In the genomic region with DNA sequence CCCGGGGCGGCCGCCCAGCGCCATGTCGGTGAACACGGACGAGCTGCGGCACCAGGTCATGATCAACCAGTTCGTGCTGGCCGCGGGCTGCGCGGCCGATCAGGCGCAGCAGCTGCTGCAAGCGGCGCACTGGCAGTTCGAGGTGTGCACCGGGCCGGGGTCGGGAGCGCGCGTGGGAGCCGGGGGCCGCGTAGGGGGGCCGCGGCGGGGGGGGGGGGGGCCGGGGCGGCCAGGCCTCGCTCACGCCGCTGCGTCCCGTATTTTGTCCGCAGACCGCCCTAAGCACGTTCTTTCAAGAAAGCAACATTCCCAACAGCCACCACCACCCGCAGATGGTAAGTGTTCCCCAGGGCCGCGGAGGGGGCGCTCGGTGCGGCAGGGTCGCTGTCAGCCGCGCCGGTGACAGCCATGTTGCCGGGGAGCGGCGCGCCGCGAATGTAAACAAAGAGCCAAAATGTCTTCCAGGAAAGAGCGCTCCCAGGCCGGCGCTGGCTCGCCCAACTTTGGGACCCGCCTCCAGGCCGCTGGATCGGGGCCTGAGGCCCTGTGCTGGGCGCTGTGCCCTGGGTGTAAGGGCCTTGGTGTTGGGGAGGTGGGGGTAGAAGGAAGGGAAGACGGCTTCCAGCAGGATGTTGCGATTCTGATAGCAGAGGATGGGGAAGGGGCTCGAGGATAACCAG, we compare ENCODE assay signal across 8 mouse cellular contexts. TPM values are rescaled to one million over a fixed set of nuclear protein-coding genes. Genes with fewer than 3 reads are reported as not detected.
A peak's percentile ranks its signal among the peaks of the same experiment; 100 is the strongest.
DNase-seq lines count a peak whose midpoint lies in the region; ATAC-seq and TF ChIP-seq lines count a peak whose summit lies in the region.

No protein-coding gene starts in this region.

- H3K4me3 ChIP-seq in cerebellum, adult 2 months (replicated peaks; ENCODE audit: insufficient read depth, low read depth, low read length): peak overlapping the region; percentile 73
- H3K4me3 ChIP-seq in forebrain, embryonic 16.5 days (replicated peaks; ENCODE audit: low read length): peak overlapping the region; percentile 58
- peak overlapping the region; percentile 97 for H3K4me3 ChIP-seq in hindbrain, embryonic 11.5 days (ENCODE audit: low read depth, low read length)
- peak overlapping the region; percentile 87 for H3K4me3 ChIP-seq in midbrain, embryonic 11.5 days (ENCODE audit: low read depth, low read length)

- H3K4me2 ChIP-seq in forebrain, embryonic 16.5 days (ENCODE audit: low read length): peak overlapping the region; percentile 95
- H3K4me2 ChIP-seq in hindbrain, embryonic 11.5 days (replicated peaks; ENCODE audit: low read depth, low read length): peak overlapping the region; percentile 86
- H3K4me2 ChIP-seq in midbrain, embryonic 11.5 days: peak overlapping the region; percentile 79

- POLR2A ChIA-PET in Patski (lab: Charles Lee): interaction anchor here (1.0 kb wide), 1 partner anchor 60 kb away, joined by 4 read pairs; no protein-coding TSS in a partner anchor

- H3K27me3 ChIP-seq in Patski: no peaks in the 10 kb centered on the region
- H3K27me3 ChIP-seq in cerebellum, adult 2 months (ENCODE audit: control insufficient read depth, insufficient read depth, low read length): no peaks in the 10 kb centered on the region
- peaks cover 4% of the 10 kb centered on the region; the same call in 1 of the 2 replicates for H3K27me3 ChIP-seq in forebrain, embryonic 16.5 days (replicated peaks; ENCODE audit: control insufficient read depth, insufficient read depth, low read length)
- H3K27me3 ChIP-seq in hindbrain, embryonic 11.5 days (ENCODE audit: control insufficient read depth, insufficient read depth, low read length): no peaks in the 10 kb centered on the region
- no peaks in the 10 kb centered on the region for H3K27me3 ChIP-seq in midbrain, embryonic 11.5 days (ENCODE audit: control insufficient read depth, insufficient read depth, low read length)

- CTCF ChIA-PET in Patski (lab: Charles Lee): no interaction called here

- TF ChIP-seq POLR2A in cerebellum, adult 2 months (IDR thresholded peaks at IDR 0.05; ENCODE audit: borderline replicate concordance, insufficient read depth, low read length): no peak

- ATAC-seq in Patski: peak; percentile 28
- ATAC-seq in forebrain, embryonic 16.5 days: peak; percentile 13
- ATAC-seq in hindbrain, embryonic 11.5 days (ENCODE audit: low FRiP score): peak; percentile 23
- ATAC-seq in midbrain, embryonic 11.5 days (ENCODE audit: low FRiP score): peak; percentile 24
- ATAC-seq in monocyte, adult 5-6 weeks (replicated peaks; ENCODE audit: insufficient number of reproducible peaks, low FRiP score, low TSS enrichment, poor library complexity, severe bottlenecking): no peak

- peaks cover 12% of the 10 kb centered on the region for H3K4me1 ChIP-seq in cerebellum, adult 2 months (ENCODE audit: control insufficient read depth, insufficient read depth, low read length)
- peaks cover 30% of the 10 kb centered on the region for H3K4me1 ChIP-seq in forebrain, embryonic 16.5 days (replicated peaks; ENCODE audit: control insufficient read depth, insufficient read depth, low read length)
- peaks cover 16% of the 10 kb centered on the region for H3K4me1 ChIP-seq in hindbrain, embryonic 11.5 days (replicated peaks; ENCODE audit: control insufficient read depth, insufficient read depth, low read length)
- peaks cover 17% of the 10 kb centered on the region for H3K4me1 ChIP-seq in midbrain, embryonic 11.5 days (ENCODE audit: control insufficient read depth, insufficient read depth, low read length)

- DNase-seq in Patski (ENCODE audit: low read depth, low spot score): no peak
- DNase-seq in cerebellum, adult 2 months: peak; percentile 58 to 67
- peak; percentile 76 for DNase-seq in hindbrain, embryonic 11.5 days (ENCODE audit: low spot score)
- DNase-seq in left cerebral cortex, postnatal 36 days (ENCODE audit: low spot score in 2 of 2): peak; percentile 63 to 68
- DNase-seq in midbrain, embryonic 11.5 days (ENCODE audit: low spot score, missing footprints): peak; percentile 96
- peak; percentile 64 for DNase-seq in spleen, adult 12 weeks (ENCODE audit: low spot score)

- TF ChIP-seq CTCF in Patski (IDR thresholded peaks at IDR 0.05): no peak
- TF ChIP-seq CTCF in cerebellum, adult 2 months (IDR thresholded peaks at IDR 0.05; ENCODE audit: borderline replicate concordance, insufficient read depth, low read depth, low read length): no peak

- WGBS in cerebellum, adult 2 months: under 1% methylated on average over 45 of the region's 67 CpGs
- WGBS in forebrain, embryonic 16.5 days: 0% methylated on average over 43 of the region's 67 CpGs
- WGBS in hindbrain, embryonic 11.5 days: 1% methylated on average over 40 of the region's 67 CpGs
- under 1% methylated on average over 41 of the region's 67 CpGs for WGBS in midbrain, embryonic 11.5 days

- no peaks in the 10 kb centered on the region for H3K9me3 ChIP-seq in forebrain, embryonic 16.5 days (ENCODE audit: control insufficient read depth, low read length)
- H3K9me3 ChIP-seq in hindbrain, embryonic 11.5 days (ENCODE audit: control insufficient read depth, low read length): no peaks in the 10 kb centered on the region
- no peaks in the 10 kb centered on the region for H3K9me3 ChIP-seq in midbrain, embryonic 11.5 days (ENCODE audit: control insufficient read depth, low read length)

- H3K36me3 ChIP-seq in forebrain, embryonic 16.5 days (ENCODE audit: control insufficient read depth, insufficient read depth): 0 out of 2 replicates have a peak, but pooled peaks cover 2% of the 10 kb centered on the region
- 0 out of 2 replicates have a peak, but pooled peaks cover 4% of the 10 kb centered on the region for H3K36me3 ChIP-seq in hindbrain, embryonic 11.5 days (ENCODE audit: control insufficient read depth, insufficient read depth, low read length)
- H3K36me3 ChIP-seq in midbrain, embryonic 11.5 days (ENCODE audit: control insufficient read depth, insufficient read depth, low read length): peaks cover 11% of the 10 kb centered on the region; the same call in 1 of the 2 replicates

- in situ Hi-C loops in Patski (cut with MboI; ENCODE audit: low pct_unique_long_range_greater_than_20kb): no loop called here

- intact Hi-C loops in left cerebral cortex, postnatal 36 days (cut with DNase I): loop anchor here (1.0 kb wide), 1 partner anchor 21 kb away; the partner anchor contains the start of gene Rnf157

- H3K9ac ChIP-seq in forebrain, embryonic 16.5 days (replicated peaks; ENCODE audit: low read depth, low read length): peak overlapping the region; percentile 74
- H3K9ac ChIP-seq in hindbrain, embryonic 11.5 days (ENCODE audit: low read depth, low read length): peak overlapping the region; percentile 96
- peak overlapping the region; percentile 89 for H3K9ac ChIP-seq in midbrain, embryonic 11.5 days (ENCODE audit: low read length)

- H3K27ac ChIP-seq in cerebellum, adult 2 months (ENCODE audit: insufficient read depth, low read length): peak overlapping the region; percentile 2; the same call in 1 of the 2 replicates
- peak overlapping the region; percentile 85 for H3K27ac ChIP-seq in forebrain, embryonic 16.5 days (ENCODE audit: low read length)
- peak overlapping the region; percentile 94 for H3K27ac ChIP-seq in hindbrain, embryonic 11.5 days (ENCODE audit: low read depth, low read length)
- peak overlapping the region; percentile 85 for H3K27ac ChIP-seq in midbrain, embryonic 11.5 days (ENCODE audit: low read depth, low read length)

RNA-seq across cellular contexts. Expression of gene Ubald2, which starts 0.5 kb away (rescaled TPM):
- polyA plus RNA-seq in Patski (2021): 84.7 TPM
- polyA plus RNA-seq in cerebellum, adult 2 months (2012; rRNA removed): 34.8 and 44.0 TPM in 2 replicates
- polyA plus RNA-seq in forebrain, embryonic 16.5 days (2015; fragmentation: Nextera tagmentation; extraction: Ambion mirVana): 45.1 and 53.4 TPM in 2 replicates
- polyA plus RNA-seq in hindbrain, embryonic 11.5 days (2014; fragmentation: Nextera tagmentation; extraction: Ambion mirVana): 77.9 and 81.2 TPM in 2 replicates
- total RNA-seq in left cerebral cortex, postnatal 36 days (2021): 10 to 100 TPM; 27.5 to 31.8 TPM
- polyA plus RNA-seq in midbrain, embryonic 11.5 days (2014; fragmentation: Nextera tagmentation; extraction: Ambion mirVana): 72.3 and 83.0 TPM in 2 replicates
- 55.7 to 125 TPM (median 100.0 TPM) in 3 replicates for total RNA-seq in monocyte, adult 5-6 weeks (2017)

RNA-seq across cellular contexts. Expression of gene Rnf157, which starts 21.6 kb away (rescaled TPM):
- polyA plus RNA-seq in Patski (2021): 40.5 TPM
- 121 and 147 TPM in 2 replicates for polyA plus RNA-seq in cerebellum, adult 2 months (2012; rRNA removed)
- 37.4 and 40.7 TPM in 2 replicates for polyA plus RNA-seq in forebrain, embryonic 16.5 days (2015; fragmentation: Nextera tagmentation; extraction: Ambion mirVana)
- 16.0 and 23.1 TPM in 2 replicates for polyA plus RNA-seq in hindbrain, embryonic 11.5 days (2014; fragmentation: Nextera tagmentation; extraction: Ambion mirVana)
- total RNA-seq in left cerebral cortex, postnatal 36 days (2021): 100 to 1,000 TPM; 266 to 286 TPM
- polyA plus RNA-seq in midbrain, embryonic 11.5 days (2014; fragmentation: Nextera tagmentation; extraction: Ambion mirVana): 17.8 and 18.1 TPM in 2 replicates
- total RNA-seq in monocyte, adult 5-6 weeks (2017): 8.3 to 42.3 TPM (median 19.1 TPM) in 3 replicates

RNA-seq across cellular contexts. Expression of gene Qrich2, which starts 31.6 kb away (rescaled TPM):
- polyA plus RNA-seq in Patski (2021): 0.35 TPM
- 0.05 TPM in 1 of 2 replicates, not detected in the other for polyA plus RNA-seq in cerebellum, adult 2 months (2012; rRNA removed)
- polyA plus RNA-seq in forebrain, embryonic 16.5 days (2015; fragmentation: Nextera tagmentation; extraction: Ambion mirVana): 0.09 TPM in 1 of 2 replicates, not detected in the other
- polyA plus RNA-seq in hindbrain, embryonic 11.5 days (2014; fragmentation: Nextera tagmentation; extraction: Ambion mirVana): 0.17 TPM in 1 of 2 replicates, not detected in the other
- not detected for total RNA-seq in left cerebral cortex, postnatal 36 days (2021)
- 0.08 and 0.14 TPM in 2 replicates for polyA plus RNA-seq in midbrain, embryonic 11.5 days (2014; fragmentation: Nextera tagmentation; extraction: Ambion mirVana)
- 0.85 to 0.95 TPM in 2 of 3 replicates, not detected in the other for total RNA-seq in monocyte, adult 5-6 weeks (2017)

RNA-seq across cellular contexts. Expression of gene Prpsap1, which starts 59.6 kb away (rescaled TPM):
- 104 TPM for polyA plus RNA-seq in Patski (2021)
- polyA plus RNA-seq in cerebellum, adult 2 months (2012; rRNA removed): 114 and 129 TPM in 2 replicates
- polyA plus RNA-seq in forebrain, embryonic 16.5 days (2015; fragmentation: Nextera tagmentation; extraction: Ambion mirVana): 200 and 201 TPM in 2 replicates
- polyA plus RNA-seq in hindbrain, embryonic 11.5 days (2014; fragmentation: Nextera tagmentation; extraction: Ambion mirVana): 164 and 169 TPM in 2 replicates
- total RNA-seq in left cerebral cortex, postnatal 36 days (2021): 10 to 100 TPM; 68.5 to 91.5 TPM
- 173 and 183 TPM in 2 replicates for polyA plus RNA-seq in midbrain, embryonic 11.5 days (2014; fragmentation: Nextera tagmentation; extraction: Ambion mirVana)
- 18.0 to 45.7 TPM (median 45.0 TPM) in 3 replicates for total RNA-seq in monocyte, adult 5-6 weeks (2017)

Comparison
In these comparisons a context has a peak if more than half of its experiments do, and no peak if none do; other contexts are left out.
1. H3K27ac ChIP-seq: peak in every context shown above with its lines; median percentile 94 in hindbrain, embryonic 11.5 days; 85 in forebrain, embryonic 16.5 days; 85 in midbrain, embryonic 11.5 days; 2 in cerebellum, adult 2 months.